Mouse (Mus musculus) embryonic fibroblast, embryonic 13.5 days (primary cell): ENCODE measurements around the gene Prdm10.

Experiments used
- CTCF ChIP-seq: IDR thresholded peaks from 2 replicates; pipeline ENCODE4 v1.5.1; 2011; ENCODE audit warnings: mild to moderate bottlenecking, control low read depth, low read length, moderate library complexity, borderline replicate concordance; ENCODE audit not compliant: insufficient read depth
- POLR2A ChIP-seq: IDR thresholded peaks from 2 replicates; pipeline ENCODE4 v1.6.1; 2011; ENCODE audit warnings: low read depth, mild to moderate bottlenecking, control low read depth, low read length, moderate library complexity

DNA sequence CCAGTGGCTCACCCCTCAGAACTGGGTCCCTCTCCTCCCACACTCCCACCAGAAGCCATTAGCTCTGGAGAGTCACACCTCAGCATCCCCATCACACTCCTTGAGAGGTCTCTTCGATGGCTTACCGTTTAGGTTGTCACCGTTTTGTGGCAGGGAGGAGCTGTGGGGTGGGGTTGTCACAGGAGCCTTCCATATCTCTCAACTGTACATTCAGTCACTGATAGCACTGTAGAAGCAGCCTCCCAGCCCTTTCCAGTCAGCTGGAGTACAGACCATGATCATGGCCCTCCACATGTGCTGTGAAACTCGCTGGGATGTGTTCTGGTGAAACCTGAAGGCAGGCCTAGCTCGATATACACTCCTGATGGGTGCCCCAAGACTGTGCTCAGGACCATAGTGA is 141.8 kb downstream of the Prdm10 start:
- TF ChIP-seq CTCF (no peak), POLR2A (no peak)
